Mouse (Mus musculus) stomach, embryonic 16.5 days (tissue): ENCODE measurements around the gene Triobp. TPM values are rescaled to one million over a fixed set of nuclear protein-coding genes. Genes with fewer than 3 reads are reported as not detected.

Experiments used
- ATAC-seq: fragments of 200-750 bp; cut with Nextera tagmentation; 2 replicates; pipeline ENCODE4 v1.8.0; 2017; ENCODE audit warnings: moderate number of reproducible peaks, moderate TSS enrichment; ENCODE audit not compliant: insufficient read depth, low FRiP score
- H3K27ac ChIP-seq: fragments of 300-500 bp; sonication (generic); 2 replicates; pipeline ENCODE4 v1.5.1; 2014; ENCODE audit warnings: low read length
- H3K27me3 ChIP-seq: fragments of 300-500 bp; sonication (generic); 2 replicates; pipeline ENCODE4 v1.6.1; 2014; ENCODE audit warnings: low read length, control low read depth, mixed read lengths; ENCODE audit not compliant: control insufficient read depth, insufficient read depth
- H3K36me3 ChIP-seq: fragments of 300-500 bp; sonication (generic); 2 replicates; pipeline ENCODE4 v1.6.1; 2014; ENCODE audit warnings: low read length; ENCODE audit not compliant: control insufficient read depth, insufficient read depth
- H3K4me1 ChIP-seq: fragments of 300-500 bp; sonication (generic); 2 replicates; pipeline ENCODE4 v1.6.1; 2014; ENCODE audit warnings: low read length, control low read depth, mixed read lengths; ENCODE audit not compliant: control insufficient read depth, insufficient read depth
- H3K4me2 ChIP-seq: fragments of 300-500 bp; sonication (generic); 2 replicates; pipeline ENCODE4 v1.6.1; 2014; ENCODE audit warnings: low read depth, low read length, mixed read lengths
- H3K4me3 ChIP-seq: fragments of 300-500 bp; sonication (generic); replicated peaks from 2 replicates; pipeline ENCODE4 v1.5.1; 2014; ENCODE audit warnings: mild to moderate bottlenecking, low read length
- H3K9ac ChIP-seq: fragments of 300-500 bp; sonication (generic); 2 replicates; pipeline ENCODE4 v1.6.1; 2014; ENCODE audit warnings: low read length
- H3K9me3 ChIP-seq: fragments of 300-500 bp; sonication (generic); replicated peaks from 2 replicates; pipeline ENCODE4 v1.6.1; 2016; ENCODE audit warnings: low read length, control low read depth; ENCODE audit not compliant: control insufficient read depth
- WGBS: fragments of 180-500 bp; shearing (Covaris S2); extraction: QIAGEN DNeasy Blood & Tissue Kit; methylation state at CpG from one replicate; pipeline ENCODE4 v1.1.7; 2014; 5-methylcytosine and 5-hydroxymethylcytosine counted together
- polyA plus RNA-seq: library from polyadenylated mRNA; unstranded; fragments of >200 nt; fragmentation: Nextera tagmentation; extraction: Ambion mirVana; gene quantifications from 2 replicates; pipeline ENCODE4 v1.2.1, GENCODE M21; 2015

Gene Triobp
- 54.2 and 63.6 TPM in 2 replicates for polyA plus RNA-seq

DNA sequence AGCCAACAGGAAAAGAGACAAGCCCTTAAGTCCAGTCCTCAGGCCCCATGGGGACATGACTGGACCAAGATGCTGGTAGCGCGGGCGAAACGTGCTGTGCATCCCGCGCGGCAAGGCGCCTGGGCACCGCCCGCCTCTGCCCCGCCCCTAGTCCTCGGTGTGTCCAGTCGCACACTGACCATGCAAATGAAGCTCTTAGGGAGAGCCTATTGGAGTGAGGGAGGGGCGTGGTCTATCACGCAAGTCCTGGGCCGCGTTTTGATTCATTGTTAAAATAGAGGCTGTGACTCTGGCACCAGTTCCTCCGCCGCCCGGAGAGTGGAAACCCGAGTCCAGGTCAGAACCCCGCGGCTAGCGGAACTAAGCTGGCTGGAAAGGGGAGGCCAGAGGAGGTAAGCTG lies at the start of gene Triobp:
Triobp (plus strand) TSS at position 68 of the 400 bp plus-strand sequence.
- Histone ChIP-seq H3K4me2 (peak within 1 kb of the TSS; percentile 69), H3K4me1 (peaks cover 11% of the 10 kb centered on the region; the same call in 1 of the 2 replicates), H3K9me3 (no peaks in the 10 kb centered on the region), H3K9ac (peak within 1 kb of the TSS; percentile 59), H3K27me3 (no peaks in the 10 kb centered on the region), H3K4me3 (peak within 1 kb of the TSS; percentile 48), H3K27ac (peak within 1 kb of the TSS; percentile 25; the same call in 1 of the 2 replicates), H3K36me3 (no peaks in the 10 kb centered on the region)
- peak; percentile 98 for ATAC-seq
- under 1% methylated on average over 24 of the region's 24 CpGs for WGBS

DNA sequence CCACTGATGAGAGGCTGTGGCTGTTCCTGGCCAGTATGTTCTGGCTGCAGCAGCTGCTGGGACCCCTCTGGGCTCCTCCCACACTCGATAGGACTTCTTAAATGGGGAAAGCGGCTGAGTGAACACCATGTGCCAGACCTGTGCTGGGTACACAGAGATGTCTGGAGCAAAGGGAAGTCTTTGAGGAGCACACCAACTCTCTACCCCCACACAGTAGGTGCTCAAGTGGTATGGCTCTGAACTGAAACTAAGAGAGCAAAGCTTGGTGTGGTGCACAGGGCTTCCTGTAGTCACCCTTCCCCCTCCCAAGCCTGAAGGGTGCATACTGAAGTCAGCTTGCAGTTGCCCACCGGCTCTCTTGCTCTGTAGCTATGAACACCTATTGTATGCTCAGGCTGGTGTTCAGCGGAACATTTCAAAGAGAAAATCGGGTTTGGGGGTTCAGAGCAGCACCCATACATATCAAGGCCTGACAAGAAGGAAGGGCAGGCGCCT lies 49.0 kb upstream of the Triobp start:
- H3K27ac ChIP-seq = peak overlapping the region; percentile 78
- peak overlapping the region; percentile 87; the same call in 1 of the 2 replicates for H3K9ac ChIP-seq
- WGBS = 45% methylated on average over 6 of the region's 6 CpGs
- H3K36me3 ChIP-seq = peaks cover 8% of the 10 kb centered on the region; the same call in 1 of the 2 replicates
- no peak for ATAC-seq
- H3K27me3 ChIP-seq = no peaks in the 10 kb centered on the region
- no peaks in the 10 kb centered on the region for H3K9me3 ChIP-seq
- H3K4me3 ChIP-seq = peak overlapping the region; percentile 91
- H3K4me2 ChIP-seq = peak overlapping the region; percentile 86
- H3K4me1 ChIP-seq = peaks cover 65% of the 10 kb centered on the region

DNA sequence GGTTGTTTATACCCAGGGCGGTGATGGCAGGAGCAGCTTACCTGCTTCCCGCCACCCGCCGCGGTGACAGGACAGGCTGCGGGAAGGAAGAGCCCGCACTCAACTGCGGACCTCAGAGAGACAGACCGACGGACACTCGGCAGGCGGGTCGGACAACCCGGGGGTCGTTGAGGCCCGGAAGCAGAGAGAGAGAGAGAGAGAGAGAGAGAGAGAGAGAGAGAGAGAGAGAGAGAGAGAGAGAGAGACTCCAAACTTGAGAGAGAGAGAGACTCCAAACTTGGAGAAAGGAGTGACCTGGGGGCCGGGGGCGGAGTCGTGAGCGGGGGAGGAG lies 48.1 kb upstream of the Triobp start, which contains the start of gene Gm49510:
Gm49510 (plus strand) TSS at position 259 of the 331 bp plus-strand sequence.
- H3K27me3 ChIP-seq = no peaks in the 10 kb centered on the region
- peak within 1 kb of the TSS; percentile 93 for H3K27ac ChIP-seq
- no peak for ATAC-seq
- H3K9me3 ChIP-seq = no peaks in the 10 kb centered on the region
- peaks cover 10% of the 10 kb centered on the region; the same call in 1 of the 2 replicates for H3K36me3 ChIP-seq
- H3K9ac ChIP-seq = peak within 1 kb of the TSS; percentile 87
- peaks cover 59% of the 10 kb centered on the region for H3K4me1 ChIP-seq
- peak within 1 kb of the TSS; percentile 86 for H3K4me2 ChIP-seq
- under 1% methylated on average over 20 of the region's 20 CpGs for WGBS
- peak within 1 kb of the TSS; percentile 91 for H3K4me3 ChIP-seq

DNA sequence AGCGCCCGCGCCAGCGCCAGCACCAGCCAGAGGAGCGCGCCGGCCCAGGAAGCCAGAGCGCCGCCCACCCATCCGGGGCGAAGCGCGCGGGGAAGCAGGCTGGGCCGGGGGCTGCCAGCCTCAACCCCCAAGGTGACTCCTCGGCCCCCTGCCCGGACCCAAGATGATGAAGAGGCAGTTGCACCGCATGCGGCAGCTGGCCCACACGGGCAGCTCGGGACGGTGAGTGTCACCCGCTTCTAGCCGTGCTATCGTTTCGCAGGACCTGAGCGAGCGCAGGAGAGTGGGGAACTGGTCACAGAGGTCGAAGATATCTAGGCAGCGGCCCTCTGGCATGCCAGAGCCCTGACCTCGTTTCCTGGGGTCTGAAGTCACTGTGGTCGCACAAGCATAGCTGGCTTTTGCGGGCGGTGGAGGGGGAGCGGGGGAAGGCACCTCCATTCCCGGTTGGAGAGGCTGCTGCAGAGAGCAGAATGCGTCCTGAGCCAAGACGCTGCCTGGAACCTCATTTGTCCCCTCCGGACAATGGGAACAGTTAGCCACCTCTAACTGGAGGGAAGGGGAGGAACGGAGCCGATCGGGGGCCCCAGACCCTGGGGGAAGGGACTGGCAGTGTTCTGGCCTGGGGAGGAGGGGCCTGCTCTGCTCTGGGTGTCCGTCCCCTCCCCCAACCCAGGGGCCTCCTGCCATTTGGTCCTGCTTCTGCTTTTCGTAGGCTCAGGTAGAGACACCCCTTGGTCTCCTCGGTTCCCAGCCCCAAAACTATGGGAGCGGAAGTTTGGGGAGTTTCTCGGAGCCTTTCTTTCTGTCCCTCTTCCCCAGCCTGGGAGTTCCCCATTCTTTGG lies 47.6 kb upstream of the Triobp start, which contains the start of gene Sh3bp1:
Sh3bp1 (plus strand) TSS at position 29 of the 845 bp plus-strand sequence.
- Histone ChIP-seq H3K4me1 (peaks cover 59% of the 10 kb centered on the region), H3K9me3 (no peaks in the 10 kb centered on the region), H3K4me3 (peak within 1 kb of the TSS; percentile 91), H3K9ac (peak within 1 kb of the TSS; percentile 87), H3K27me3 (no peaks in the 10 kb centered on the region), H3K36me3 (peaks cover 10% of the 10 kb centered on the region; the same call in 1 of the 2 replicates), H3K27ac (peak within 1 kb of the TSS; percentile 93), H3K4me2 (peak within 1 kb of the TSS; percentile 86)
- ATAC-seq = peak; percentile 68
- under 1% methylated on average over 47 of the region's 47 CpGs for WGBS

DNA sequence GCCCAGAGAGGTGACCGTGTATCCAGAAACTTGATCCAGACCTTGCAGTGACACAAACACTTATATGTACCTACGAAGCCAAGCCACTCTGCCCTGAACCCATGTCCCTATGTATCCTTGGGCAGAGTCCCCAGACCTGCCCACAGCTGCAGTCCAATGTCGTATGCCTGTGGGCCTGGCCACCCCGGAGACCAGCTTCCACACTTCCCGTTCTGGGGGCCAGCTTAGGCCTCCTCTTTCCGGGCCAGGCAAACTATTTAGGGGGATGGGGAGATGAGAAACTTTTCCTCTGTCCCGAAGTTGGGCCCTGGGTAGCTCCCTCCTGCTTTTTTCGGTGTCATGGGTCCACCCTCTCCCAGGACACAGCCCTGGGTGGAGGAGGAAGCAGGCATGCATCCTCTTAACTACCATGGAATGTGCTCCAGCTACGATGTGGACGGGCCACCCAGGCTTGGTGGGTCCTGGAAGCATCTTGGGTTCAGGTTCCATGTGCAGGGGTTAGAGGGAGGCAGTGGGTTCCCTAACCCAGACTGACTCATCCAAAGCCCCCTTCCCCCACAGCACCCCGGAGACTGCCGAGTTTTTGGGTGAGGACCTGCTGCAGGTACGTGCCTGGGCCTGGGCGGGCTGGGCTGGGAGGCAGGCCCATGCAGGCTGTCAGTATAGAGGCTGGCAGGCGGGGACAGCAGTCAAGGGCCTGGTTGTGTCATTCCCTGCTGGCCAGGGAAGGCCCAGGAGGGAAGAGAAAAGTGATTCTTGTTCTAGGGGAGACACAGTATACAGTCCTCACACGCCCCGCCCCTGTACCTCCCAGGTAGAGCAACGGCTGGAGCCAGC lies 46.7 kb upstream of the Triobp start:
- 10% methylated on average over 18 of the region's 18 CpGs for WGBS

DNA sequence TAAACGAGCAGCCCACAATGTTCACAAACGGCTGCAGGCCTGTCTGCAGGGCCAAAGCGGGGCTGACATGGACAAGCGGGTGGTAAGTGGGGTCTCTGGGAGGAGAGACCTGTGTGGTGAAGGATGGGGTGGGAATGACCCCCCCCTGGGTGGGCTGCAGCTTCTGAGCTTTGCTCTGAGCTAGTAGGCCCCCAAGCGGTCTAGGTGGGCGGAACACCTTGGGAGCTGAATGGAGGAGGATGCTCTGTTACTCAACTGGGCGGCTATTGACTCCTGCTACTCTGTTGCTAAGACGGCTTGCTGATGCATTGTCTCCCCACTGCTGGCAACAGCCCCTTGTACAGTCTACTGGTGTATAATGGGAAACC lies 46.1 kb upstream of the Triobp start:
- 47% methylated on average over 8 of the region's 8 CpGs for WGBS
- peaks cover 13% of the 10 kb centered on the region; the same call in 1 of the 2 replicates for H3K36me3 ChIP-seq
- H3K9me3 ChIP-seq = no peaks in the 10 kb centered on the region
- H3K9ac ChIP-seq = peak overlapping the region; percentile 87
- peak overlapping the region; percentile 91 for H3K4me3 ChIP-seq
- H3K4me2 ChIP-seq = peak overlapping the region; percentile 86
- peak overlapping the region; percentile 93 for H3K27ac ChIP-seq
- H3K27me3 ChIP-seq = no peaks in the 10 kb centered on the region
- peaks cover 47% of the 10 kb centered on the region for H3K4me1 ChIP-seq
- ATAC-seq = no peak

More for the DNA sequence above, 46.7 kb upstream of the Triobp start:
- H3K4me3 ChIP-seq = peak overlapping the region; percentile 91
- peaks cover 53% of the 10 kb centered on the region for H3K4me1 ChIP-seq
- peak overlapping the region; percentile 93 for H3K27ac ChIP-seq
- H3K9me3 ChIP-seq = no peaks in the 10 kb centered on the region
- peaks cover 13% of the 10 kb centered on the region; the same call in 1 of the 2 replicates for H3K36me3 ChIP-seq
- no peaks in the 10 kb centered on the region for H3K27me3 ChIP-seq
- ATAC-seq = peak; percentile 26; the same call in 1 of the 2 replicates
- peak overlapping the region; percentile 86 for H3K4me2 ChIP-seq
- peak overlapping the region; percentile 87 for H3K9ac ChIP-seq

DNA sequence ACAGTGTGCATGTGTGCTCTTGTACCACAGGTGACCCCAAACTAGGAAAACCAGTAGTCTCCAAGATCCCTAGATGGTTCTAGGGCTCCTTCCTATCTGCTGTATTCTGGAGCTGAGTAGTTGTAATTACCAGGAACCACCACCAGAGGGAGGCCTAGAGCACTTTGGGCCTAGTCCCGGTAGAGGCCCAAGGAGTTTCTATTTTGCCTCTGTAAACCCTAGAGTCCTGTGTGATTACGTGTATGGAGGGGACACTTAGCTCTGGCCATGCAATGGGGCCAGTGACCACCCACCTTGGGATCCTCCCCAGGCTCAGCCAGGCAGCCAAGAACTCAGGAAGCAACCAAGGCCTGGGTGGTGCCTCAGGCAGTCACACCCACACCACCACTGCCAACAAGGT lies 44.3 kb upstream of the Triobp start:
- H3K9ac ChIP-seq = peak overlapping the region; percentile 66
- peaks cover 29% of the 10 kb centered on the region for H3K4me1 ChIP-seq
- H3K9me3 ChIP-seq = no peaks in the 10 kb centered on the region
- WGBS = 3% methylated on average over 2 of the region's 2 CpGs
- ATAC-seq = 0 out of 2 replicates have a peak, but pooled peaks have one; percentile 18
- H3K4me2 ChIP-seq = 0 out of 2 replicates have a peak overlapping the region, but pooled peaks have one; percentile 21
- H3K27me3 ChIP-seq = no peaks in the 10 kb centered on the region
- H3K27ac ChIP-seq = no peak overlapping the region
- H3K4me3 ChIP-seq = no peak overlapping the region
- peaks cover 21% of the 10 kb centered on the region; the same call in 1 of the 2 replicates for H3K36me3 ChIP-seq

DNA sequence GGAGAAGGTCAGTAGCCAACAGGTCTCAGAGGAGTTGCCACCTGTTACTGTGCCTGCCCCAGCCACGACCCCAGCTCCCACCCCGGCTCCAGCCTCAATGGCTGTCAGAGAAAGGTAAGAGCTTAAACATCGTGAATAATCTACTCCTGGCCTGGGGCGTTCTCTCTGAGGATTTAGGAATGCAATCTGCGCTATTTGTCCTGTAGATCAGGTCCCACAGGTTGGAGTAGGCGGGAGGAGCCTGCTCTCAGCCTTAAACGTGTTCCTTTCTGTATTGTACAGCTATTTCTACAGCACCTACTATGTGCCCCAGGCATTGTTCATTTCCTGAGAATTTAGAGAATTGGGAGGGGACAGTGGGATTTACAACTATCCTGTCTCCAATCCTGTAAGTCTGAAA lies 39.1 kb upstream of the Triobp start:
- Histone ChIP-seq H3K4me2 (no peak overlapping the region), H3K9me3 (no peaks in the 10 kb centered on the region), H3K4me3 (no peak overlapping the region), H3K27me3 (no peaks in the 10 kb centered on the region), H3K9ac (no peak overlapping the region), H3K27ac (peak overlapping the region; percentile 41; the same call in 1 of the 2 replicates), H3K36me3 (peaks cover 28% of the 10 kb centered on the region; the same call in 1 of the 2 replicates), H3K4me1 (peaks cover 5% of the 10 kb centered on the region)
- WGBS = 68% methylated on average over 7 of the region's 7 CpGs
- ATAC-seq = no peak
